Mouse (Mus musculus): ENCODE data around the gene Usp18. TPM values are rescaled to one million over a fixed set of nuclear protein-coding genes. Genes with fewer than 3 reads are reported as not detected.

Usp18 gene
- total RNA-seq, 2 experiments from 2014 or later, result 0.82 to 1.2 TPM

- intact Hi-C loops (cut with DNase I), result no loop called here
Observed at GRCm38 (mm10) chr6:121224067-121224466, 21.6 kb upstream of the Usp18 start.

DNA sequence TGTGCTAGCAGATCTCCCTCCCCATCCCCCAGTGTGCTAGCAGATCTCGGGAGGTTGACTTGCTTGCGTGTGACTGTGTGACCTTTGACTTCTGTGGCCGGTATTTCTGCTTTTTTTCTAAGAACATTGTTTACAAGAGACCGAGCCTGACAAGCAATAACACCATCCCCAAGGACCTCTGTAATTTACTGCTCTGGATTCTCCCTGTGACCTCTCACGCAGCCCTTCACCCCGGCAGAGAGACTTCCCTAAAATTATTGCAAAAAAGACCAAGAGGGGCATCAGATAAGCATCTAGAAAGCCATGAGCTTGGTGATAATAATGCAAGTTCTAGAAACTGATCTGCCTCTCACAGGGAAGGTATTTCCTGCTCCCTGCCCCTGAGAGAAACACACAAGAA lies 20.7 kb upstream of the Usp18 start:
- DNase-seq, result no peak

More at GRCm38 (mm10) chr6:121224067-121224466, 21.6 kb upstream of the Usp18 start:
- DNase-seq, result no peak

GRCm38 (mm10) chr6:121226043-121226442 lies 19.7 kb upstream of the Usp18 start:
- no peak for DNase-seq
- intact Hi-C loops (cut with DNase I), result no loop called here

More for the DNA sequence above, 20.7 kb upstream of the Usp18 start:
- intact Hi-C loops (cut with DNase I), result no loop called here

DNA sequence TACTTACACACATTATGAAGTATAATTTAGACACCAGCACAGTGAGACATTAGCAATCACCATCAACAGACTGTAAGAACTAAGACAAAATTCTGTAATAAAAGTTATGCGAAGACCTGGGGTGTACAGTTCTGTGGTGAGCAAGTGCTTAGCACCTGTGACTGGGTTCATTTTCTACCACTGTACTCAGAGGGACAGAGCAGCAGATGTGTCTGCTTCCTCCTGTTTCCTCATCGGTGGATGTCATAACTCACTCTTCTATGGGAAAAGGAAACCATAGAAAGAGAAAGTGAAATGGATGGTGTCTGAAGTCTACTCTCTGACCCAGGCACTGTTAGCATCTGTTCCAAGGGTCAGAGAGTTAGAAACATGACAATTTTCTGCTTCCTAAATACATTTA lies 19.0 kb upstream of the Usp18 start:
- DNase-seq, result no peak
- intact Hi-C loops (cut with DNase I), result no loop called here

GRCm38 (mm10) chr6:121228421-121228820 lies 17.3 kb upstream of the Usp18 start:
- no peak for DNase-seq
- intact Hi-C loops (cut with DNase I), result no loop called here

GRCm38 (mm10) chr6:121232652-121233051 lies 13.1 kb upstream of the Usp18 start:
- no peak for DNase-seq
- intact Hi-C loops (cut with DNase I), result no loop called here

- intact Hi-C loops (cut with DNase I), result no loop called here
- DNase-seq, result no peak
Observed at GRCm38 (mm10) chr6:121236386-121236785, 9.3 kb upstream of the Usp18 start.

- intact Hi-C loops (cut with DNase I), result no loop called here
- no peak for DNase-seq
Observed at GRCm38 (mm10) chr6:121238209-121238608, 7.5 kb upstream of the Usp18 start.

GRCm38 (mm10) chr6:121241780-121242179 lies 3.9 kb upstream of the Usp18 start:
- no peak for DNase-seq

GRCm38 (mm10) chr6:121243161-121243560 lies 2.5 kb upstream of the Usp18 start:
- intact Hi-C loops (cut with DNase I), result loop anchor here (5.0 kb wide), 1 partner anchor 56 kb away; no protein-coding TSS in a partner anchor
- no peak for DNase-seq

More at GRCm38 (mm10) chr6:121241780-121242179, 3.9 kb upstream of the Usp18 start:
- intact Hi-C loops (cut with DNase I), result loop anchor here (5.0 kb wide), 1 partner anchor 54 kb away; no protein-coding TSS in a partner anchor

DNA sequence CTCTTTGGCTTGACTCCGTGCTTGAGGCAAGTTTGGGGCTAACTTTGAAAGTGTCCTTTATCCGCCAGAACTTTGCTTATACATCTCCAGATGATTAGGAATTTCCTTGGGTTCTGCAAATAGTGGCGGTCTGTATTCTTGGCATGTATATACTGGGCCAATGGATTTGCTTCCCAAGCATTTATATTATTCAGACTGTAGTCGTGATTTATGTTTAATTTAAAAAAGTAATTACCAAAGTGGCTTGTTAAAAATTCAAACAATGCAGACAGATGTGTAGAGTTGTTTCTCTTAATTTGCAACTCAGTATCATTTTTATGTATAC lies 293 bp downstream of the Usp18 start:
- DNase-seq, result no peak
- intact Hi-C loops (cut with DNase I), result no loop called here

GRCm38 (mm10) chr6:121250406-121250805 lies 4.7 kb downstream of the Usp18 start:
- no peak for DNase-seq
- intact Hi-C loops (cut with DNase I), result no loop called here

GRCm38 (mm10) chr6:121251256-121251655 lies 5.5 kb downstream of the Usp18 start:
- intact Hi-C loops (cut with DNase I), result no loop called here
- DNase-seq, result no peak

- intact Hi-C loops (cut with DNase I), result loop anchor here (5.0 to 10.0 kb wide), 3 partner anchors 73 to 1044 kb away; partner anchors contain the start of gene M6pr
Observed at GRCm38 (mm10) chr6:121260548-121260947, 14.8 kb downstream of the Usp18 start.

GRCm38 (mm10) chr6:121261233-121261632 lies 15.5 kb downstream of the Usp18 start:
- intact Hi-C loops (cut with DNase I), result loop anchor here (5.0 to 10.0 kb wide), 3 partner anchors 74 to 1044 kb away; partner anchors contain the start of gene M6pr
- DNase-seq, result no peak

More at GRCm38 (mm10) chr6:121260548-121260947, 14.8 kb downstream of the Usp18 start:
- DNase-seq, result peak; percentile 68 to 84

DNA sequence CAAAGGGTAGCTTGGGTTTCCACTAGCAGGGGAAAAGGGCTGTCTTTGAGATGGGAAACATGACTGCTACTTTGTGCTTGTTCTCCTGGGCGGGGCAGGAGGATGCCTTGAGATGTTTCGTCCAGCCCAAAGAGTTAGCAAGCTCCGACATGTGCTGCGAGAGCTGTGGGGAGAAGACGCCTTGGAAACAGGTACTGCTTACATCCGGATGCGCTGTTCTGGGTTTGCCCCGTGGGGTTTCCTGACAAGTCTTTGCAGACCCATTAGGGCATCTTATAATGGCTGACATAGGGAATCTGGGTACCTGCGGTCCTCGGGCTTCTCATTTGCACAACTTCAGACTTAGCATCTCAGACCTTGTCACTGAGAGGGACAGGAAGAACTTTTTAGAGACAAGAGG lies 16.3 kb downstream of the Usp18 start:
- DNase-seq, result no peak
- intact Hi-C loops (cut with DNase I), result loop anchor here (5.0 to 10.0 kb wide), 3 partner anchors 75 to 1043 kb away; partner anchors contain the start of gene M6pr

- intact Hi-C loops (cut with DNase I), result loop anchor here (5.0 to 10.0 kb wide), 3 partner anchors 75 to 1042 kb away; partner anchors contain the start of gene M6pr
Observed at GRCm38 (mm10) chr6:121262496-121262895, 16.8 kb downstream of the Usp18 start.

GRCm38 (mm10) chr6:121270156-121270555 lies 24.4 kb downstream of the Usp18 start:
- intact Hi-C loops (cut with DNase I), result no loop called here
- DNase-seq, result no peak

More at GRCm38 (mm10) chr6:121262496-121262895, 16.8 kb downstream of the Usp18 start:
- DNase-seq, result no peak

- intact Hi-C loops (cut with DNase I), result loop anchor here (1.0 to 2.0 kb wide), 4 partner anchors 55 to 262 kb away; no protein-coding TSS in a partner anchor
- DNase-seq, result no peak
Observed at GRCm38 (mm10) chr6:121271707-121272074, 26.0 kb downstream of the Usp18 start.

DNA sequence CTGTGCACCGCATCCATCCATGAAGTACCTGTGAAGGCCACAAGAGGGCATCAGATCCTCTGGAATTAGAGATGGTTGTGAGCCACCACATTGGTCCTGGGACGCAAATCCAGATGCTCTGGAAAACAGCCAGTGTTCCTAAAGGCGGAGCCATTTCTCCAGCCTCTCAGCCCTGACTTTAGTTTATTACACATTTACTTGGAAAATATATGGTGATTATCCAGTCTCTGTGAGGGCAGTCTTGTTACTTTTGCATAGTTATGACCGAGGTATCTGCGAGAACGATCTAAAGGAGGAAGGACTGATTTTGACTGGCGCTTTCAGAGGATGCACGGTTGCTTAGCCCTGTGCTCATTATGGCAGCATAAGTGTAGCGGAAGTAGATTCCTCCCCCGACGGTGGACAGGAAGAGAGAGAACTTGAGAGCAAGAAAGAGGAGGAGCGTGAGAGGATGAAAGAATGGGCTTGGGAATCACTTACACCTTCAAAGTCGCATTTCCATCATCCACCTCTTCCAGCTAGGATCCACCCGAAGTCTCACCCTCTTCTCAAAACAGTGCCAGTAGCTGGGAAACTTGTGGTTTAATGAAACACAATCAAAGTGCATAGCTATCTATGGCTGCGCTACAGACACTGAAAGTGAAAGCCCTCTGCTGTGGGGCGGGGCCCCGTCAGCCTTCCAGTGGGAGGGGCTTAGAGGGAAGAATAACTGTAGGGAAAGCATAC lies 26.5 kb downstream of the Usp18 start:
- intact Hi-C loops (cut with DNase I), result loop anchor here (1.0 to 2.0 kb wide), 4 partner anchors 55 to 261 kb away; no protein-coding TSS in a partner anchor
- peak; percentile 87 to 92 for DNase-seq

GRCm38 (mm10) chr6:121274356-121274755 lies 28.6 kb downstream of the Usp18 start:
- intact Hi-C loops (cut with DNase I), result no loop called here
- DNase-seq, result peak in 1 of 2 experiments; percentile 32

- no peak for DNase-seq
- intact Hi-C loops (cut with DNase I), result no loop called here
Observed at GRCm38 (mm10) chr6:121284132-121284531, 38.4 kb downstream of the Usp18 start.
